Mouse (Mus musculus) megakaryocyte-erythroid progenitor cell, adult 5-6 weeks (primary cell): ENCODE results near the gene Havcr2. TPM values are rescaled to one million over a fixed set of nuclear protein-coding genes. Genes with fewer than 3 reads are reported as not detected.

Experiments used
- total RNA-seq, 2 experiments: library from RNA; stranded (forward) in 1 of 2; stranded (reverse) in 1 of 2; fragments of 200-1000, 215-1000 nt in 1 of 2; fragments of >200 nt in 1 of 2; fragmentation: Nextera tagmentation in 1 of 2; gene quantifications; 2 replicates each; pipeline ENCODE4 v1.2.3; 2014 to 2017

Havcr2 gene
- total RNA-seq, 2 experiments from 2014 or later, result 0.52 to 0.63 TPM

Other genes starting within 250 kb of the Havcr2 start
- gene Fndc9, start 219.4 kb upstream of the Havcr2 start, total RNA-seq (2014; fragmentation: Nextera tagmentation), result not detected in 2 replicates
- not detected in 2 replicates for gene Fndc9, start 219.4 kb upstream of the Havcr2 start, total RNA-seq (2017)
- gene Cyfip2, start 142.1 kb upstream of the Havcr2 start, total RNA-seq (2014; fragmentation: Nextera tagmentation), result 56.1 and 57.3 TPM in 2 replicates
- 28.3 and 36.6 TPM in 2 replicates for gene Cyfip2, start 142.1 kb upstream of the Havcr2 start, total RNA-seq (2017)
- gene Itk, start 65.4 kb upstream of the Havcr2 start, total RNA-seq (2014; fragmentation: Nextera tagmentation), result 3.4 and 4.8 TPM in 2 replicates
- gene Itk, start 65.4 kb upstream of the Havcr2 start, total RNA-seq (2017), result 1.7 and 1.8 TPM in 2 replicates
- gene Fam71b, start 58.4 kb upstream of the Havcr2 start, total RNA-seq (2014; fragmentation: Nextera tagmentation), result not detected in 2 replicates
- not detected in 2 replicates for gene Fam71b, start 58.4 kb upstream of the Havcr2 start, total RNA-seq (2017)
- 121 and 124 TPM in 2 replicates for gene Med7, start 18.0 kb upstream of the Havcr2 start, total RNA-seq (2014; fragmentation: Nextera tagmentation)
- 49.7 and 59.8 TPM in 2 replicates for gene Med7, start 18.0 kb upstream of the Havcr2 start, total RNA-seq (2017)
- gene Gm12169, start 69.3 kb downstream of the Havcr2 start, total RNA-seq (2014; fragmentation: Nextera tagmentation), result not detected in 2 replicates
- gene Gm12169, start 69.3 kb downstream of the Havcr2 start, total RNA-seq (2017), result not detected in 2 replicates
- gene BC053393, start 116.6 kb downstream of the Havcr2 start, total RNA-seq (2014; fragmentation: Nextera tagmentation), result not detected in 2 replicates
- not detected in 2 replicates for gene BC053393, start 116.6 kb downstream of the Havcr2 start, total RNA-seq (2017)
- not detected in 2 replicates for gene Dppa1, start 174.3 kb downstream of the Havcr2 start, total RNA-seq (2014; fragmentation: Nextera tagmentation)
- gene Dppa1, start 174.3 kb downstream of the Havcr2 start, total RNA-seq (2017), result not detected in 2 replicates